Mouse (Mus musculus): ENCODE measurements around the gene Grm3.

DNA sequence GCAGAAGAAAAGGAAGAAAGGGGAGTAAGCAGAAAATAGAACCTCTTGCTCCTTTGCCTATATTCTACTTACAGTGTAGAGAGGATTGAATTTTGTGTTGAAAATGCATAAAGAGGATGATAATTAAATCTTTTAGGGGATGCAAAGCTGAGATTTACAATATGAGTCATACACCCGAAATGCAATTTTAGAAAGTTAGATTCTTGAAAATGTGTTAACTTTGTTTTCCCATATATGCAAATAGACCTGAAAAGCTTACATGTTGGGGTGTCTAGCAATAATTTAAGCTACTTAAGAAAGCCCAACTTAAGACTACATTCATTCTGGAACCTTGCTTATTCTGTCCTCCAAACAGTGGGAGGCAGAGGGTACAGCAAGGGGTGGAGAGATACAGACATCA, 56.0 kb downstream of the Grm3 start:
- TF ChIP-seq CTCF (IDR thresholded peaks at IDR 0.05; ENCODE audit: low read depth, low read length), result no peak
- TF ChIP-seq POLR2A (IDR thresholded peaks at IDR 0.05; ENCODE audit: borderline replicate concordance, low read depth, low read length), result no peak

Measured in bone marrow macrophage, adult 2 months (primary cell).